Mouse (Mus musculus) stomach, postnatal 0 days (tissue): ENCODE results near the gene Ces1a.

ENCODE experiments used
- CTCF ChIP-seq: IDR thresholded peaks from 2 replicates; pipeline ENCODE4 v1.5.1; 2016; ENCODE audit warnings: antibody characterized with exemption, low read depth, mild to moderate bottlenecking, moderate library complexity
- EP300 ChIP-seq: optimal IDR thresholded peaks from 2 replicates; pipeline ENCODE3; 2016; ENCODE audit warnings: antibody characterized with exemption

DNA sequence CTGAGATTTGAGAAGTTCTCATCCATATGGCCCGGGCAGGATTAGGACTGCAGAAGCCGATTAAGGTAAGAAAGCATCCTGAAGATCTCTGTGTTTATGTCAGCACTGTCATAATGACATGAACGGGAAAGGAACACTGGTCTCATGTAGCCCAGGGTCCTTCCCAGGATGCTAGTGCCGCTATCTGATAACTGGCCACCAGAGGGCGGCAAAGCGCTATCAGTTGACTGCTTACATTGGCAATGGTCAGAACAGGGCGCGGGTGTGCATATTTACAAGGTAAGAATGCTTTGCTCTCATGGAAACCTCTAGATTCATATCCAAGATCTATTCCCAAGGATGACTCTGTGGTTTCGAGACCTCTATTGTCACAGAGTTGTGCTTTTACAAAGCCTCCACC is 36.6 kb downstream of the Ces1a start:
- TF ChIP-seq EP300 (no peak), CTCF (peak; percentile 97)
